Mouse (Mus musculus): ENCODE measurements around the gene Armh1. TPM values are rescaled to one million over a fixed set of nuclear protein-coding genes. Genes with fewer than 3 reads are reported as not detected.

Armh1 gene
- total and polyA plus RNA-seq, 2 experiments from 2014 or later = 0.18 to 1.4 TPM

- H3K27me3 ChIP-seq (ENCODE audit: control insufficient read depth, insufficient read depth, low read length) = no peaks in the 10 kb centered on the region
- H3K4me3 ChIP-seq (ENCODE audit: low read depth, low read length) = no peak overlapping the region
- DNase-seq (ENCODE audit: low spot score) = no peak
- 72% methylated on average over 6 of the region's 6 CpGs for WGBS
- H3K4me2 ChIP-seq (ENCODE audit: low read depth, low read length) = no peak overlapping the region
- no peak overlapping the region; the same call in 1 of the 2 replicates for H3K27ac ChIP-seq (ENCODE audit: low read depth)
- no peak overlapping the region for H3K9ac ChIP-seq (replicated peaks; ENCODE audit: low read depth, low read length)
- H3K9me3 ChIP-seq (replicated peaks; ENCODE audit: control insufficient read depth, low read length) = no peaks in the 10 kb centered on the region
- H3K36me3 ChIP-seq (replicated peaks; ENCODE audit: control insufficient read depth, insufficient read depth, low read length) = no peaks in the 10 kb centered on the region
- no peak for ATAC-seq (ENCODE audit: insufficient read depth, low read depth)
- TF ChIP-seq EP300 (IDR thresholded peaks at IDR 0.05; ENCODE audit: low read depth) (no peak), CTCF (IDR thresholded peaks at IDR 0.05; ENCODE audit: low read depth) (no peak)
- H3K4me1 ChIP-seq (ENCODE audit: control insufficient read depth, insufficient read depth) = no peaks in the 10 kb centered on the region
Observed at GRCm38 (mm10) chr4:117240867-117241266, 11.1 kb downstream of the Armh1 start.

GRCm38 (mm10) chr4:117239153-117239552 is 12.8 kb downstream of the Armh1 start:
- ATAC-seq (ENCODE audit: insufficient read depth, low read depth) = no peak
- DNase-seq (ENCODE audit: low spot score) = no peak
- Histone ChIP-seq H3K9me3 (replicated peaks; ENCODE audit: control insufficient read depth, low read length) (no peaks in the 10 kb centered on the region), H3K27ac (ENCODE audit: low read depth) (no peak overlapping the region), H3K4me1 (ENCODE audit: control insufficient read depth, insufficient read depth) (no peaks in the 10 kb centered on the region), H3K9ac (replicated peaks; ENCODE audit: low read depth, low read length) (no peak overlapping the region), H3K4me3 (ENCODE audit: low read depth, low read length) (no peak overlapping the region), H3K27me3 (ENCODE audit: control insufficient read depth, insufficient read depth, low read length) (no peaks in the 10 kb centered on the region), H3K4me2 (ENCODE audit: low read depth, low read length) (no peak overlapping the region), H3K36me3 (replicated peaks; ENCODE audit: control insufficient read depth, insufficient read depth, low read length) (no peaks in the 10 kb centered on the region)
- TF ChIP-seq EP300 (IDR thresholded peaks at IDR 0.05; ENCODE audit: low read depth) = no peak
- TF ChIP-seq CTCF (IDR thresholded peaks at IDR 0.05; ENCODE audit: low read depth) = no peak
- WGBS = 38% methylated on average over 2 of the region's 2 CpGs

DNA sequence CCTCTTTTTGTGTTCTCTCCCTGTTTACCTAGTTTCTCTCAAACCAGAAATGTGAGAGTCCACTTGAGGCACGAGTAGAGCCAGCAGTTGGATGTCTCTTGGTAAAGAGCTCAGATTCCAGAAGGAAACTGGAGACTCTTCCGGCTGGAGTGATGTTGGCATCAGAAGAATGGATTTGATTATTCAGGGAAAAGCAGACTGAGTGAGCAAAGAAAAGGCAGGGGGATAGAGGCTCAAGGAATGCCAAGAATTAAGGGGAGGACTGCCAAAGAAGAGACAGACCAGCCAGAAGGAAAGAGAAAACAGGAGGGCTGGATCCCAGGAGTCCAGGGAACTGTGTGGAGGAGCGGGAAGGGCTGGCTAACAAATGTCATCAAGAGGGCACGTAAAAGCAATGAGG is 16.1 kb downstream of the Armh1 start:
- Histone ChIP-seq H3K27me3 (ENCODE audit: control insufficient read depth, insufficient read depth, low read length) (no peaks in the 10 kb centered on the region), H3K9ac (replicated peaks; ENCODE audit: low read depth, low read length) (no peak overlapping the region), H3K27ac (ENCODE audit: low read depth) (no peak overlapping the region), H3K4me3 (ENCODE audit: low read depth, low read length) (no peak overlapping the region), H3K4me2 (ENCODE audit: low read depth, low read length) (no peak overlapping the region), H3K9me3 (replicated peaks; ENCODE audit: control insufficient read depth, low read length) (no peaks in the 10 kb centered on the region), H3K36me3 (replicated peaks; ENCODE audit: control insufficient read depth, insufficient read depth, low read length) (no peaks in the 10 kb centered on the region), H3K4me1 (ENCODE audit: control insufficient read depth, insufficient read depth) (no peaks in the 10 kb centered on the region)
- no peak for ATAC-seq (ENCODE audit: insufficient read depth, low read depth)
- no peak for DNase-seq (ENCODE audit: low spot score)
- 53% methylated on average over 4 of the region's 4 CpGs for WGBS
- TF ChIP-seq EP300 (IDR thresholded peaks at IDR 0.05; ENCODE audit: low read depth) = no peak
- no peak for TF ChIP-seq CTCF (IDR thresholded peaks at IDR 0.05; ENCODE audit: low read depth)

DNA sequence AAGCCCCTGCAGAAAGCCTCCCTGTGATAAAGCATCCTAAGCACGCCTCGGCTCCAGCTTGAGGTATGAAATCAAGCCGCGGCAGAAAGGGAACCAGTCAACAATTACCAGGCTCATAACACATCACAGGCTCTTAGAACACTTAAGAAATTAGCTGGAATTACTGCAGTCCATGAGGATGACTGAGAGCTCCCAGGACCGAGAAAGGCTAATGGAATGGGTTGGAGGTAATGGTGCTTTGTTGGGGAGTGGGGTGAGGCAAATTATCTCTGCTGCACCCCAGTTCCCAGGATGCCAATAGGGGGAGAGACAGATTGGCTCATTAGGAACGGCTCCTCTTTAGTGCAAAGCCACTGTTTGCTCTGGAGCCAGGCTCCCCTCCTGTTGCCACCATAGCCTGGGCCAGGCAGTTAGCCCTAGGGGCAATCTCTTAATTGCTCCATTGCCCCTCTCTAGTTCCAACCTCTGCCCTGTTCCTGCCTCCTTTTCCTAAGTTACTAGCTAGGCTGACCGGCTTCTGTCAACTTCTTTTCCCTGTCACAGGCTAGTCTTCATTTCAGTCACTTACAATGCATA is 17.7 kb downstream of the Armh1 start:
- DNase-seq (ENCODE audit: low spot score) = no peak
- no peak overlapping the region for H3K27ac ChIP-seq (ENCODE audit: low read depth)
- 63% methylated on average over 7 of the region's 7 CpGs for WGBS
- H3K4me1 ChIP-seq (ENCODE audit: control insufficient read depth, insufficient read depth) = no peaks in the 10 kb centered on the region
- no peak for ATAC-seq (ENCODE audit: insufficient read depth, low read depth)
- TF ChIP-seq EP300 (IDR thresholded peaks at IDR 0.05; ENCODE audit: low read depth) = no peak
- TF ChIP-seq CTCF (IDR thresholded peaks at IDR 0.05; ENCODE audit: low read depth) = no peak
- H3K9me3 ChIP-seq (replicated peaks; ENCODE audit: control insufficient read depth, low read length) = 0 out of 2 replicates have a peak, but pooled peaks cover 3% of the 10 kb centered on the region
- no peak overlapping the region for H3K4me2 ChIP-seq (ENCODE audit: low read depth, low read length)
- H3K36me3 ChIP-seq (replicated peaks; ENCODE audit: control insufficient read depth, insufficient read depth, low read length) = no peaks in the 10 kb centered on the region
- H3K4me3 ChIP-seq (ENCODE audit: low read depth, low read length) = no peak overlapping the region
- H3K27me3 ChIP-seq (ENCODE audit: control insufficient read depth, insufficient read depth, low read length) = no peaks in the 10 kb centered on the region
- H3K9ac ChIP-seq (replicated peaks; ENCODE audit: low read depth, low read length) = no peak overlapping the region

- Histone ChIP-seq H3K9me3 (replicated peaks; ENCODE audit: control insufficient read depth, low read length) (0 out of 2 replicates have a peak, but pooled peaks cover 3% of the 10 kb centered on the region), H3K4me3 (ENCODE audit: low read depth, low read length) (no peak overlapping the region), H3K36me3 (replicated peaks; ENCODE audit: control insufficient read depth, insufficient read depth, low read length) (no peaks in the 10 kb centered on the region), H3K27me3 (ENCODE audit: control insufficient read depth, insufficient read depth, low read length) (no peaks in the 10 kb centered on the region), H3K27ac (ENCODE audit: low read depth) (no peak overlapping the region), H3K9ac (replicated peaks; ENCODE audit: low read depth, low read length) (no peak overlapping the region), H3K4me2 (ENCODE audit: low read depth, low read length) (no peak overlapping the region), H3K4me1 (ENCODE audit: control insufficient read depth, insufficient read depth) (no peaks in the 10 kb centered on the region)
- WGBS = 83% methylated on average over 2 of the region's 2 CpGs
- TF ChIP-seq CTCF (IDR thresholded peaks at IDR 0.05; ENCODE audit: low read depth) (no peak), EP300 (IDR thresholded peaks at IDR 0.05; ENCODE audit: low read depth) (no peak)
- ATAC-seq (ENCODE audit: insufficient read depth, low read depth) = no peak
- no peak for DNase-seq (ENCODE audit: low spot score)
Observed at GRCm38 (mm10) chr4:117231208-117231607, 20.7 kb downstream of the Armh1 start.

DNA sequence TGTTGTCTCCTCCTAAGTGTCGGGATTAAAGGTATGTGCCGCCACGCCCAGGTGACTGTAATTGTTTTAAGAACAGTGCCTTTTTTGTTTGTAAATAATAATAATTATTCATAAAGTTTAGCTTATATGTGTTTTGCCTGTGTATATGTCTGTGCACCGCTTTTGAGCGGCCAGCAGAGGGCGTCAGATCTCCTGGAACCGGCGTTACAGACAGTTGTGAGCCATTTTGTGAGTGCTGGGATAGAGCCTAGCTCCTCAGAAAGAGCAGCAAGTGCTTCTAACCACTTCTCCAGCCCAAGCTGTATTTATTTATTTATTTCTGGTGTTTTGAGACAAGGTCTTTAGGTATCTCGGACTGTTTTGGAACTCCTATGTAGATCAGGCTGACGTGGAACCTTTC is 21.6 kb downstream of the Armh1 start:
- H3K4me1 ChIP-seq (ENCODE audit: control insufficient read depth, insufficient read depth) = no peaks in the 10 kb centered on the region
- H3K36me3 ChIP-seq (replicated peaks; ENCODE audit: control insufficient read depth, insufficient read depth, low read length) = no peaks in the 10 kb centered on the region
- no peak overlapping the region for H3K4me3 ChIP-seq (ENCODE audit: low read depth, low read length)
- 53% methylated on average over 10 of the region's 10 CpGs for WGBS
- TF ChIP-seq CTCF (IDR thresholded peaks at IDR 0.05; ENCODE audit: low read depth) (peak; percentile 32), EP300 (IDR thresholded peaks at IDR 0.05; ENCODE audit: low read depth) (no peak)
- ATAC-seq (ENCODE audit: insufficient read depth, low read depth) = no peak
- H3K4me2 ChIP-seq (ENCODE audit: low read depth, low read length) = no peak overlapping the region
- H3K27me3 ChIP-seq (ENCODE audit: control insufficient read depth, insufficient read depth, low read length) = no peaks in the 10 kb centered on the region
- H3K9me3 ChIP-seq (replicated peaks; ENCODE audit: control insufficient read depth, low read length) = 0 out of 2 replicates have a peak, but pooled peaks cover 3% of the 10 kb centered on the region
- H3K9ac ChIP-seq (replicated peaks; ENCODE audit: low read depth, low read length) = no peak overlapping the region
- no peak for DNase-seq (ENCODE audit: low spot score)
- H3K27ac ChIP-seq (ENCODE audit: low read depth) = no peak overlapping the region

All from heart, postnatal 0 days (tissue).